Mouse (Mus musculus) hindbrain, embryonic 16.5 days (tissue): ENCODE results near the gene Ccdc182. TPM values are rescaled to one million over a fixed set of nuclear protein-coding genes. Genes with fewer than 3 reads are reported as not detected.

Experiments
- ATAC-seq: fragments of 200-750 bp; cut with Nextera tagmentation; 2 replicates; pipeline ENCODE4 v1.8.0; 2017; ENCODE audit warnings: moderate TSS enrichment, moderate library complexity
- H3K27ac ChIP-seq: fragments of 300-500 bp; sonication (generic); 2 replicates; pipeline ENCODE4 v1.5.1; 2014; ENCODE audit warnings: low read depth, mild to moderate bottlenecking, control low read depth, low read length, moderate library complexity
- H3K27me3 ChIP-seq: fragments of 300-500 bp; sonication (generic); replicated peaks from 2 replicates; pipeline ENCODE4 v1.6.1; 2014; ENCODE audit warnings: low read length; ENCODE audit not compliant: control insufficient read depth, insufficient read depth
- H3K36me3 ChIP-seq: fragments of 300-500 bp; sonication (generic); 2 replicates; pipeline ENCODE4 v1.6.1; 2014; ENCODE audit warnings: mild to moderate bottlenecking, low read length, moderate library complexity, mixed read lengths; ENCODE audit not compliant: control insufficient read depth, insufficient read depth
- H3K4me1 ChIP-seq: fragments of 300-500 bp; sonication (generic); 2 replicates; pipeline ENCODE4 v1.6.1; 2014; ENCODE audit warnings: low read depth, low read length; ENCODE audit not compliant: control insufficient read depth, insufficient read depth
- H3K4me2 ChIP-seq: fragments of 300-500 bp; sonication (generic); 2 replicates; pipeline ENCODE4 v1.6.1; 2014; ENCODE audit warnings: mild to moderate bottlenecking, low read length, control low read depth, moderate library complexity
- H3K4me3 ChIP-seq: fragments of 300-500 bp; sonication (generic); 2 replicates; pipeline ENCODE4 v1.5.1; 2014; ENCODE audit warnings: mild to moderate bottlenecking, low read length, control low read depth, moderate library complexity
- H3K9ac ChIP-seq: fragments of 300-500 bp; sonication (generic); 2 replicates; pipeline ENCODE4 v1.6.1; 2014; ENCODE audit warnings: low read depth, mild to moderate bottlenecking, control low read depth, low read length, moderate library complexity
- H3K9me3 ChIP-seq: fragments of 300-500 bp; sonication (generic); 2 replicates; pipeline ENCODE4 v1.6.1; 2014; ENCODE audit warnings: mild to moderate bottlenecking, low read length, moderate library complexity; ENCODE audit not compliant: control insufficient read depth
- WGBS: fragments of 180-500 bp; shearing (Covaris S2); extraction: QIAGEN DNeasy Blood & Tissue Kit; methylation state at CpG from one replicate; pipeline ENCODE4 v1.1.7; 2014; 5-methylcytosine and 5-hydroxymethylcytosine counted together
- polyA plus RNA-seq: library from polyadenylated mRNA; unstranded; fragments of >200 nt; fragmentation: Nextera tagmentation; extraction: Ambion mirVana; gene quantifications from 2 replicates; pipeline ENCODE4 v1.2.1, GENCODE M21; 2015

Ccdc182 gene
- polyA plus RNA-seq, 1 experiment from 2014 or later, result 0.13 TPM

DNA sequence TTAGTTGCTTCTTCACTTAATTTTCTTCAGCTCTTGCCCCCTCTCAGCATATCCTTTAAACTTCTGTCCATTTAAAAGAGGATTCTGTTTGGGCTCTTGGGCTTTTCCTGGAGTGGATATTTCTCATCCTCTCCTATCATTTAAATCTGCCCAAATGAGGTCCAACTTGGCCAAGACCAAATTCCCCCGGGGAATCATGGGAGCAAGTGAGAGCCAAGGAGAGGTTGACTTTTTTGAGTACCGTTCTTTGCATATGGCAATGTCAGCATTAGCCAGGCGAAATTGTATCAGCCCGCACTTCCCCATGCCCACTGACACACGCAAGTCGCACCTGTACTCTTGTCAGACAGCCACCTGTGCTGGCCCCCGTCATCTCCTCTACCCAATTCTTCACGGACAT is 37.9 kb downstream of the Ccdc182 start:
- Histone ChIP-seq H3K4me1 (peaks cover 13% of the 10 kb centered on the region), H3K4me3 (no peak overlapping the region), H3K27me3 (no peaks in the 10 kb centered on the region), H3K27ac (no peak overlapping the region), H3K36me3 (no peaks in the 10 kb centered on the region), H3K9me3 (no peaks in the 10 kb centered on the region), H3K4me2 (no peak overlapping the region), H3K9ac (no peak overlapping the region)
- ATAC-seq, result no peak
- WGBS, result 77% methylated on average over 8 of the region's 8 CpGs

DNA sequence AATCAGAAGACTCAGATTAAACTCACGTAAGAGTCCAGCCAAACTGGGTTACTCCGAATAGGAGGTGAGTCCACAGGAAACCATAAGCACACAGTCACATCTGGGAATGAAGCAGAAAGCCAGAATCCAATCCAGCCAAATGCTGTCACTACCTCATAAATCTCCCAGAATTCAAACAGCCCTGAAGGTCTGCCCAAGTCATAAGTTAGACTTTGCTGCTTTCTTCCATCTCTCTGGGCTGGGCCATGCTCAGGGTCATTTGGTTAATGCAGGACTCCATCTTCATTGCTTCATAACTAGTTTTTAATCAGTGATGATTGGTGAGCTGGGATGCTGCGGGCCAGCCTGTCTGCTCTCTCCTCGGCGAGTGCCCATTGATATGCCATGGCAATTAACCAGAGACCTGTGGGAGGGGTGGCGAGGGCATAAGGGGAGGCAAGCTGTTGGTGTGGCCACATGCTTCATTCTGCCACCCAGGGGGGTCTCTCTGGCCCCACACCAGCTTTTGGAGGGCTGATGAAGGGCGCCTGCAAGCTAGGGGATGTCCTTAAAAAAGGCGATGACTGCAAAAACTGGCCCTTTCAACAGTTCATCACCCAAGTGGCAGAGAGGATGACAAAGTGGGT is 38.6 kb downstream of the Ccdc182 start:
- no peaks in the 10 kb centered on the region for H3K9me3 ChIP-seq
- H3K4me1 ChIP-seq, result peaks cover 9% of the 10 kb centered on the region
- H3K9ac ChIP-seq, result no peak overlapping the region
- 61% methylated on average over 8 of the region's 8 CpGs for WGBS
- ATAC-seq, result no peak
- H3K27me3 ChIP-seq, result no peaks in the 10 kb centered on the region
- no peak overlapping the region for H3K4me2 ChIP-seq
- no peak overlapping the region for H3K4me3 ChIP-seq
- H3K36me3 ChIP-seq, result no peaks in the 10 kb centered on the region
- no peak overlapping the region for H3K27ac ChIP-seq

DNA sequence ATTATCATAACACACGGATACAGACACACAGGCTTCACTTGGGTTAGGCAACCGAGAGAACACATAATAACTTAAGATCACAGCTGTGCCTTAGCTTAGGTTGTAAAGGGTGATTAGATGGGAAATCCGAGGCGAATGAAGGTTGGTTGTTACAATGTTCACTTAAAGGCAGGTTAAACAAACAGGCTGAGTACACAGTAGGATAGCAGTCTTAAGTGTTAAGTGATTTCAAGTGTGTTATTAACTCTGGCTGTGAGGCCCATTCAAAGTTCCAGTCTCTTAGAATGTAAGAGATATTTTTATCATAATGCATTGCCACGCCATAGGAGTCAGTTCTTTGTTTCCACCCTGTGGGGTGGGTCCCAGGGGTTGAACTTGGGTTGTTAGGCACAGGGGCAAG is 41.0 kb downstream of the Ccdc182 start:
- Histone ChIP-seq H3K4me1 (peaks cover 9% of the 10 kb centered on the region), H3K27me3 (no peaks in the 10 kb centered on the region), H3K27ac (no peak overlapping the region), H3K4me3 (no peak overlapping the region), H3K36me3 (no peaks in the 10 kb centered on the region), H3K9ac (no peak overlapping the region), H3K4me2 (no peak overlapping the region), H3K9me3 (no peaks in the 10 kb centered on the region)
- WGBS, result 47% methylated on average over 5 of the region's 5 CpGs
- no peak for ATAC-seq

DNA sequence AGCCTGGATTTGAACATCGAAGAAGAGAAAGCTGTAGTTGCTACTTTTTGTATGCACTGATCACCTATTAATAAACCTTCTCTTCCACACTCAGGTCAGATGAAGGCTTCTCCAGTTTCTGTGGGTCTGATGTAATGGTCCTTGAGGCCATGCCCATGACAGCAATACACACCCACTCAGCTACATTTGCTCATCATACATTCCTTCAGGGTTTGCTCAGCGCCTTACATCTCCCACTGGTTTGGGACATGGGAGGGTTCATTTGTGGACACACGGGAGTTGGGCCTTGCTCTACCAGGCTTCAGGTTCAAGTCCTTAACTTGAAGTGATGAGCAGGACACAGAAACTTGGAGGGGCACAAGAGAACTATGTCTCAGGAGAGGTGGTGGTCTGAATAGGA is 44.1 kb downstream of the Ccdc182 start:
- peaks cover 2% of the 10 kb centered on the region; the same call in 1 of the 2 replicates for H3K36me3 ChIP-seq
- H3K9me3 ChIP-seq, result no peaks in the 10 kb centered on the region
- ATAC-seq, result no peak
- no peaks in the 10 kb centered on the region for H3K4me1 ChIP-seq
- WGBS, result 98% methylated on average over 3 of the region's 3 CpGs
- H3K27ac ChIP-seq, result no peak overlapping the region
- H3K4me3 ChIP-seq, result no peak overlapping the region
- H3K9ac ChIP-seq, result no peak overlapping the region
- no peak overlapping the region for H3K4me2 ChIP-seq
- H3K27me3 ChIP-seq, result no peaks in the 10 kb centered on the region

Other genes with a start within 250 kb of the Ccdc182 start
- gene Srsf1, start 246.7 kb upstream of the Ccdc182 start, polyA plus RNA-seq, result 168 and 190 TPM in 2 replicates
- 32.3 and 38.9 TPM in 2 replicates for gene Vezf1, start 225.8 kb upstream of the Ccdc182 start, polyA plus RNA-seq
- gene Cuedc1, start 196.0 kb upstream of the Ccdc182 start, polyA plus RNA-seq, result 29.9 and 41.3 TPM in 2 replicates
- 61.1 and 68.8 TPM in 2 replicates for gene Mrps23, start 89.7 kb upstream of the Ccdc182 start, polyA plus RNA-seq